Mouse (Mus musculus): ENCODE measurements around the gene Rarres2.

GRCm38 (mm10) chr6:48591871-48592270, 19.3 kb upstream of the Rarres2 start:
- TF ChIP-seq CTCF (IDR thresholded peaks at IDR 0.05; ENCODE audit: insufficient read depth, low read length) = no peak
- no peak for TF ChIP-seq POLR2A (IDR thresholded peaks at IDR 0.05; ENCODE audit: borderline replicate concordance, extremely low read depth, low read depth, low read length)
